Mouse (Mus musculus) cerebellum, postnatal 14 days (tissue): Measurements from ENCODE around the gene Ednrb.

Experiments used
- DNase-seq, 2 experiments: peaks; one replicate each; pipeline ENCODE4 v3.0.0; 2021; ENCODE audit warnings: mixed read lengths in 2 of 2

Gene Ednrb

DNA sequence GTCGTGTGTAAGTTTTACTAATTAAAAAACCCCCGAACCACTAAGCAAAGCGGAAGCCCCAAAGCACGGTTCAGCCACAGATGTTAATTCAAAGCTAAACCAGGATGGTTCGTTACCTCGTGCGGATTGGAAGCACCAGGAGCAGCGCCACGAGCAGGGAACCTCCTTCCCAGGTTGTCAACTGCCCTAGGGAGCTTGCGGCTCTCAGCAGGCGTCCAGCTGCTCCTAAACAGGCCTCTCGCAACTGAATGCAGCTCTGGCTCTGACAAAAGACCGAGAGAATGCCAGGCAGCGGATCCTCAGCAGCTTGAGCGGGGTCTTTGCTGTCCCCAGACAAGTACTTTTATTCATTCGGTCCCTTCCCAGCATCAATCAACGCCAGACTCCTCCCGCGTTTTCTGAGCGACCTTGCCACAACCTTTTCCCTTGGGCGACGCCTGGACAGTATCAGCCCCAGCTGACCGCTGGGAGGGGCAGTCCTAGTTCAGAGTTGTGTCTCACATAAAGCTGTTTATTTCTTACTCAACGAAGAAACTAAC is at the start of gene Ednrb:
Gene Ednrb (minus strand): TSS at position 392 of the 539 bp plus-strand sequence.
- peak; percentile 9 to 17 for DNase-seq

DNA sequence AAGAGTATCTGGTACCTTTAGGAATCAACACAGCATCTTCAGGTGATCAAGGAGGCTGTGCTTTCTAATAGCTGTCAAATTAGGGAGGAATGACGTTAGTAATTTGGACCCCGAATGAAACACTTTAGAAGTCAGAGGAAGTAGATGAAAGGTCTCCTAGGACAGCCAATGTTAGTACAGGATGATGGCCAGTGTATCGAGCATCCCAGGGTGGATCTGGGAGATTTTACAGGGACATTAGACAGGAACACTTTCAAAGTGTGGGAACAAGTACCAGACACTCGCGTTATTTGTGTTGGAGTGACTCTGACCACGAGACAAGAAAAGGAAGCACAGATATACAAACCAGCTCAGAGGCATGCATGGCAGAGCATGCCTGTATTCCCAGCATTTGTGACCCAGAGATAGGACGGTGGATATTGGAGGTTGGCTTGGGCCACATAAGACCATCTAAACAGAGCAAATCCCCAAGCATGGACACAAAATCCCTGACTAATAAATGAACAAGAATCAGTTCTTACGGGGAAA is 48.3 kb upstream of the Ednrb start:
- no peak for DNase-seq

DNA sequence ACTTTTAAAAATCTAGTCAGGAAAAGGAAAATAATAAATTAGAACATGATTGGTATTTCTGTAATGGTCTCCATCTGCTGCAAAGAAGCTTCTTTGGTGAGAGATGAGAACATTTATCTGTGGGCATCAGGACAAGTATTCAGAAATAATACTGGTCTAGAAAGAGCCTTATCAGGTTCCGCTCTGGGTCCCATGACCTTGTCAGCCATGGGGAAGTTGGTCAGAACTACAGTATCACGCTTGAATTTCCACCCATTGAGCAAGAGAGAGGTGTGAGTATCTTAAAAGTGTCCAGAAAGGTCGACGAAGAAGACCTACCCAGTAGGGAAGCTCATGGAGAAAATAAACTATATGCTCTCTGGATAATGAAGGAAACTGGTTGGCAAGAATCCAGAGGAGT is 46.6 kb upstream of the Ednrb start:
- DNase-seq: no peak

DNA sequence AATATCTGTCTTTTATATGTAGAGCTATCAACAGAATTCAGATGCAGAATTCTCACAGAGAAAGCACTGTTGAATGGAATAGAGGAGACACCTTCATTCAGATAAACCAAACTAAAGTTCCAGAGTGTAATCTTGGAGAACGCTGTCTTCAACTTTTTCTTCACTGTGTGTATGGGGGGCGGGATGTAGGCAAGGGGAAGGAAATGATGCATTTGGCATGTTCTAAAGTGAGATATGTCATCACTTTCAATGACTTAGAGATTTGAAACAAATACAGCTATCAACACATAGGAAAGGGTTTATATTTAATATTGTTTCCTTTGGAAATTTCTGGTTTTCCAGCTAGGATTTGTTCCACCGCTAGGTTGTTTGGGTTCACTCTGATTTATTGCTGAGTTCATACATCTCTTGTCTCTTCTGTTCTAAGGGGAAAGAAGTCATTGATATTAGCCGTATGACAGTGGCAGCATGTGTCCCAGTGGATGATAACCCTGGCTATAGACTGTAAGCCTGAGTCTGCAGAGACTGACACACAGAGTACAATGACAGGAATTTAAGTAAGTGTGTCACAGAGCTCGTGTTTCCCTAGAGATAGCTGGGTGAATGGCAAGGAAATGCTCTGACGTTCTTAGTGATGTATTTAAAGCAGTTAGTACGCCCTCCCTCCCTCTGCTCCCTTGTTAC is 40.8 kb upstream of the Ednrb start:
- DNase-seq: no peak

DNA sequence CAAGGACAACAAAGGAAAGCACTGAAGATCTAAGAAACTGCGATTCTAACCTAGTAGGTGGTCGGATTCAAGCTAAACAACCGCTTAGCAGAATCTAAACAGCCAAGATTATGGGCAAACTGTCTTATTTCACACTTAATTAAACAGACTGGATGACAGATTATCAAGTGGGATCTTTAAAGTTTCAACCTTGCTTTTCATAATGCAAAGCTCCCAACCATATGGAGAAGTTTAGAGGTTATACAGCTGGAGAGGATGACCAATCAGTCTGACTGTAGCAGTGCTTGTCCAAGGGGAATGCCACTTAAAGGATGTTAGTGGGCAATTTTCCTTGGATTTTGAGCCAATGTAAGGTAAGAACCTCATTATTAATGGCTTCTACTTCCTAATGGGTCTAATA is 38.7 kb upstream of the Ednrb start:
- DNase-seq: no peak

DNA sequence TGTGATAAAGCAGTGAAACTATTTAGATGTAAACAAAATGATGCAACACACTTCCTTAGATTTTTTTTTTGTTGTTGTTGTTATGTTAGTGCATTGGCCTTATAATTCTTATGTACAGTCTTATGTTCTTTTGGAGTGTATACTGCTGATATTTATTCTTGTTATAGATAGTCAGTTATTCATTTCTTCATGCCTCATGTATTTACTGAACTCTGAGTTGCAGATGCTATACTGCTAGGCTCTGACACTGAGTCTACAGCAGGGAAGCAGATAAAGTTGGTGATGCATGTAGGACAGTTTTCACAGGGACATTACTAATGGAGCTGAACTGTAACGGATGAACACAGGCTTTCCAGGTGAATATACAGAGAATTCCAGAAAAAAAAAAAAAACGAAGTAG is 32.9 kb upstream of the Ednrb start:
- no peak for DNase-seq

DNA sequence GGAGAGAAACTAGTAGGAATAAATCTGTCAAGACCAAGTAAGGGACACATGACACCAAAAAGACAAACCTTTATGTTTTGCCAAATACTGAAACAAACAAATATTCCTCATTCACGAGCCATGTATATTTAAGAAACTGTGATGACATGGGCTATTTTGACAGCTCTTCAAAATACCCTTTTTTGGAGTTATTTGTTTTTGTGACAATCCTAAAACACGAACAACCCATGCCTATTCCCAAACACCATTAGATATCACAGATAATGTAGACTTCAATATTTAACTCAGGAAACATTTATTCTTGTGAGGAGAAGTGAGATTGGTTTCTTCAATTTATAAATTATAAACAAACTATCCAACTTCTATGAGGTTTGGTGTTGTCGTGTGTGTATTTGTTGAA is 32.4 kb upstream of the Ednrb start:
- no peak for DNase-seq

DNA sequence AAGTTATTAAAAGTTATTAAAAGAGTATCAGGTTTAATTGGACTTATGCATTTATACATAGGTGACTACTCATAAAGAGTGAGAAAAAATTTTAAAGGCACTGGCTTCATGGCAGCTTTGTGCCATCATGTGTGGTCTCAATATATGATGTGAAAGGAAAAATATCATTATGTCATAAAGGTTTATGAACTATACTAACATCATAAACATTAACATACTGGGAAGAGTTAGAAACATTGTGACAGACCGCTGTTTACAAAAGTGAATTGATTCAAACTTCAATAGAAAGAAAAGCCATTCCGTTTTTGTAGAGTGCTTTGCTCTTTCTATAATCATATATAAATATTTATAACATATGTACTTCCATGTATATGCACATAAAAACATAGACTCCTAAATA is 22.4 kb upstream of the Ednrb start:
- DNase-seq: no peak

DNA sequence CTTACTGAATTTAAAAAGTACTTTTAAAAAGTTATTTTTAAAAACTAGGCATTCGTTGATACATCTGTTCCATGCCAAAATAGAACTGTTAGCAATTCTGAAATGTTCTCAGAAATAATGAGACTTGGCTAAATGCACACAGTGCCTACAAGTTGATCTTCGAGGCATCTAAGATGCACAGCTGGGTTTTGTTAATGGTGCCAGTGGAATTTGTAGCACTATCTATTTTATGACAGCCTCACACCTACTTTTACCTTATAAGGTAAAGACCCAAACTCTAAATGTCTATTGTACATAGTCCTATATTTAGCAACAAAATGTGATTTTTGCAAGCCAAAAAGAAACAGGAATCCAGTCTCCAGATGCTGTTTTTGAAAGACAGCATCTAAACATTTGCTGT is 21.0 kb upstream of the Ednrb start:
- DNase-seq: no peak

DNA sequence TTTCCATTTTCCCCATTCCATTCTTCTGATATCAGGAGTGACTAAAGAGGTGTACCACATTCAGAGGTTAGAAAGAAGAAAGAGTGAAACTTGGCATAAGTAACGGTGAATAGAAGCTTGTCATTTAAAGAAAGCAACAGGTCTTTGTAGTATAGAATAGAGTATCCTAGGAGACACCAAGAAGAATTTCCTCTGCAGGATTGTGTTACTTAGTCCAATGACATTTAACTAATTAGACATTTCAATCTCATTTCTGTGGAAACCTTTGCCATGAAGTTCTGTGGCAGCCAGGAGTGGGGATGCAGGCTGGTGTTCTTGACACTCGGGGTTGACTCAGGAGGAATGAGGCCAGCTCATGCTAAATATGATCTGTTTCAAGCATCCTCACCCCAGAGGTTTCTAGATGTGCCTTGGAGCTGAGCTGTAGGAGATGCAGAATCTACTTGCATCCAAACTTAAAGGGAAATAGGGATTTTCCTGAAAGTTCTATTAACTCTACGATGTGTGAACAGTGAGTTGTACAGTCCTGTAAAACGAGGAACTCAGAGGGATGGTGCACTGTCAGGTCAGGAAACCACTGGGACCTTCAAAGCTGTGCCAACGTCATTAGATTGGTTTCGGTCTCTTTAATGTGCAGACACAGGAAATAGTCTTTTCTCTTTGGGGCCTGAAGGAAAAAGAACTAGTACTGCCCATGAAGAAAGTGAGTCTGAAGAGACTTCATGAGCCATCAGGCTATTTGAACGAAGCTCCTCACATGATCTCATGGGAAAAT is 6.1 kb upstream of the Ednrb start:
- no peak for DNase-seq

DNA sequence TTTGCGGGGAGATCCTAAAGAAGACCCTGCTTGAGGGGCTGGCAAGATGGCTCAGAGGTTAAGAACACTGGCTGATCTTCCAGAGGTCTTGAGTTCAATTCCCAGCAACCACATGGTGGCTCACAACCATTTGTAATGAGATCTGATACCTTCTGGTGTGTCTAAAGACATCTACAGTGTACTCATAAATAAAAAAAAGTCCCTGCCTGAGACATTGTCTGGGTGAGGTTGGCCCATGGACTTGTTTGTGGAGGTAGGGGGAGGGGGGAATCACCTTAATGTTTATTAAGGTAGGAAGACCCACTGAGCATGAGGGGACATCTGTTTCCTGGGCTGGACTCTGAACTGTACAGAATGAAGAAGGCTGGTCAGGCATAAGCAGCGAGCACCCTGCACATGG is 1.5 kb upstream of the Ednrb start:
- DNase-seq: no peak

DNA sequence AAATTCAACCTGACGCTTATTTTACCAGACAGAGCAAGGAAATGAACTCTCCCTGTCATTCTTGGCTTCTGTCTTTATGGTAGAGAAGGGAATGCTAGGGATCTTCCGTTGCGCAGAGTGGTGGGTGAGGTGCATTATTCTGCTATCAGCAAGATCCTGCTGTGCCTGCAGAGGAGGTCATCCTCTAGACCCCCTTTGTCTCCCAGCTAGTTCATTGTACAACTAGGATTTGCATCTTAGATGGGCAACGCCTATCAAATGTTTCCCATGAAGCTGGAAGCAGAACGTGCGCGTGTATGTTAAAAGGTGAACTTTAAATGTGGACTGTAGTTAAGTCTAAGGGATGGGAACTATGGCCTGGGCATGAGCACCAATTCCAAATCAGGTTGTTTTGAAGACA is 742 bp upstream of the Ednrb start:
- DNase-seq: no peak

DNA sequence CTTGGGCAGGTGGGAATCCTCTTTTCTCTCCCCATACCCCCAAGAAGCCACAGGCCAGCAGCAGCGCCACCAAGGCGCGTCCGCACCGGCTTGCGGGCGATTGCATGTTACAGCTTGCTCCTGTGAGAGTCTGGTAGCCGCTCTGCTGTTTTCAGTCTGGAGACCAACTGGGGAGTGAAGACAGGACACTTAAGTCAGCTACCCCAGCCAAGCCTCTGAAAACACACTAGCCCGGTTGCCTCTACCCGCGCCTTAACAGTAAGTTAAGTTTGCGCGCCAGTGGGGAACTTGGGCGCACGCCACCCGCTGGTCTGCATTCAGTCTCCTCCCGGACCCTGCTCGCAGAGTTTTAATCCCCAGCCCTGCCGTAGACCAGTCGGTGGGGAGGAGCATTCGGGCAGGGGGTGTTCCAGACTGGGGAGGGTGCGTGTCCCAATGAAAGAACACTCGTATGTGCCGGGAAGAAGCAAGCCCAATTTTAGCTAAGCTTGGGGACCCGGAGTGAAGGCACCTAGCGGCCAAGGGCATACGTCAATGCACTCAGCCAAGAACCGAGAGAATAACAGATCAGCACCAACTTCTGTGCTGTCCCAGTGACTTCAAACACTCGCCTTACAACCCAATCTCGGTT is 716 bp downstream of the Ednrb start:
- DNase-seq: peak; percentile 27

DNA sequence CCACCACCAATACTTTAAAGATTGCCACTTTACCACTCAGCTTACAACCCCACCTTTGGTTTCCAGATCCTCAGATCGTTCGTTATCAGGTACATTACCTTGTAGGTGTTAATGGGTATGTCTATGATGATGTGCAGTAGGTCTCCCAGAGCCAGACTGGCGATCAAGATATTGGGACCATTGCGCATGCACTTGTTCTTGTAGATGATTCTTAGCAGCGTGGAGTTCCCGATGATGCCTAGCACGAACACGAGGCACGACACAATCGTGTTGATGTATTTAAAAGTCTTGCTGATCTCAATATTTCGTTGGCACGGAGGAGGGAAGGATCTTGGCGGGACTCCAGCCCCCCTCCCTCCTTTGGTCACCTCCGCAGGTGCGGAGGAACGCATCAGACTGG is 1.3 kb downstream of the Ednrb start:
- peak in 1 of 2 experiments; percentile 26 for DNase-seq

DNA sequence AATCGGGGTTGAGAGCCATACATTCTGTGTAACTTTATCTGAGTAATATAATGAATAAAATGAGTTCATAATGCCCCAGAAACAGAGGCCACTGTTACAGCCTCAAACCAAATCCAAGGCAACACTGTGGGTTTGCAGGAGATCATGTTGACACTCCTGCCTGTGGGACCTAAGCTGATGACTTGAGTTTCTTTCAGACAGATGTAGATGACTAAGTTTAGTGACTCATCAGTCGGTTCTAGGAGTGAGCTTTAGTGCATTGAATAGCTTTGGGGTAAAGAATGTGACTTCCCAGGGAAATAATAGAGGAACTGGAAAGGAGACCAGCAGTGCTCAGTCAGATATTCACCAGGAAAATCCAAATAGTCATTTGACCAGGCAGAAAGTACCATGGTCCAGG is 3.8 kb downstream of the Ednrb start:
- no peak for DNase-seq

DNA sequence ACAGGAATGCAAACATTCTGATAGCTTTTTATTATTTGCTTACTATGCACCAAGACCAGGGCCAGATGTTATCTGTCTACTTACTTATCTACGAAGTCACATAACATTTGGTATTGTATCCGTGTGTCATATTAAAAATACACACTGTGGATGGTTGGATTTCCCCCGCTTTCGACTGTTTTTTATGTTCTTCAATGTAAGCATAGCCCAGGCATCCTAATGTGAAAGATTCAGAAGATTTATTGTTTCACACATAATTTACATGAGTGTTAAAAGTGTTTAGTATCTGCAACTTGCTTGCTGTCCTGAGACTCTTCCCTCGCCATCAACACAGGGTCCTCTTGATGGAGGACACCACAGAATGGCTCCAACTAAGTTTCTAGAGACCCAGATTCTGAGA is 5.3 kb downstream of the Ednrb start:
- DNase-seq: no peak

DNA sequence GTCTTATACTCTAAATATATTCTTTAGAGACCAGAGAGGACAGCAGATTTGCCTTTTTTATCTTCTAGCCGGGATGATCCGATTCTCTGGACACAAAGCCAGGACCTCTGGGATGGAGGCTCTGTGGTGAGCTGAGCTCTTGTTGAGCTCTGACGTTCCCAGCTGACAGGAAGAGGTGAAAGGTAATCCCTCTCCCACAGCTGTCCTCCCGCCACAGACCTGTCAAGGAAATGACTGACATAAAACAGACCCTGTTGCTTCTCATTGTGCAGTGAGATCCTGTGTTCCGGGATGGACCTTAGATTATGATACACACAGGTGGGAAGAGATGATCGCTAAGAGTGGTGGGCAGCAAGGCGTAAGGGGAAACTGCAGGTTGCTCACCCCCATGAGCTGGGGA is 9.6 kb downstream of the Ednrb start:
- DNase-seq: no peak

DNA sequence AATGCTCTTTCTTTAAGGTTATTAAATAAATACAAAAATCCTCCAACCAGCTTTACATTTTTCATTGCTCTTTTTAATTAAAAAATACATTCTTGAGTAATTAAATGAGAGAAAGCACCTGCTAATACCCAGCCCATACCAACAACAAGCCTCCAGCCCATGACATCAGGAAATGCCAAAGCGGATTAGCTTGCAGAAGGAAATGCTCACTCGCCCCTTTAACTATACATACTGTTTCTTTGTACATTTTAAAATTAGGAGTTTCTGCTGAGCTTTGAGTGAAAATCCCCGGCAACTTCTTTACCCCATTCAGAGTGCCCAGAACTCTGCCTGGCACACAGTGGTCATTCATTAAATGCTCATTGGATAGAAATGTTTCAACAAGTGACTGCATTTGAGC is 10.1 kb downstream of the Ednrb start:
- no peak for DNase-seq

DNA sequence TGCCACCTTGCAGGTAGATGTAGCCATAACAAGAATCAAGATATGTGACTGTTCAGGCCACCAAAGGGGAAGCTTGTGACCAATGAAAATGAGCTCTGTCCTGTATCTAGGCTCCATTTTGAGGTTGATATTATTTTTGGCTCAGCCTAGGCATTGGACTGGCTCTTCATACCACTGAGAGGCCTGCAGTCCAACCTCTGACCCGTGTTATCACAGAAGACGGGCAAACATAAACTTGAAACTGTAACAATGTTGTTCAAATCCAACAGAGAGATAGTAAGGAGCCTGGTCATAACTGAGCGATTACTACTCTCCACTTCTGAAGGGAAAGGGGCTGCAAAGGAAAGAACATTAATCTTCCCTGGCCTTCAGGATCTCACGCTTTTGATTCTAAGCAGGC is 11.7 kb downstream of the Ednrb start:
- DNase-seq: no peak

DNA sequence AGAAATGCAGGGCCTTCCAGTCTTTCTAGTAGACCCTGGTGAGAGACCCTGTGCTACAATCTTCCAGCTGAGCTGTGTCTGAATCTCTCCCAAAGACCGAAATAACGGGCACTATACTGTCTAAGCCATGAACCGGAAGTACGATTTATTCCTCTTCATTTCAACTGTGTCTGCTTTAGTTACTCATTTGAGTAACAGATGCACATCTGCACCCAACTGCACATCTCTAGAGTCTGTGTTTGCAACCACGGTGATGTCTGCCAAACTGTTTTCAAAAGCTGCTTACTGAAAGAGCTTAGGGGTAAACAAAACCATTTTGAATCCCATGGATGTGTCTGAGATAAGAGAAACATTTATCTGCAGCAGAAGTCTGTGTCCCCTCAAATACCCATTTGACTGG is 13.2 kb downstream of the Ednrb start:
- no peak for DNase-seq

DNA sequence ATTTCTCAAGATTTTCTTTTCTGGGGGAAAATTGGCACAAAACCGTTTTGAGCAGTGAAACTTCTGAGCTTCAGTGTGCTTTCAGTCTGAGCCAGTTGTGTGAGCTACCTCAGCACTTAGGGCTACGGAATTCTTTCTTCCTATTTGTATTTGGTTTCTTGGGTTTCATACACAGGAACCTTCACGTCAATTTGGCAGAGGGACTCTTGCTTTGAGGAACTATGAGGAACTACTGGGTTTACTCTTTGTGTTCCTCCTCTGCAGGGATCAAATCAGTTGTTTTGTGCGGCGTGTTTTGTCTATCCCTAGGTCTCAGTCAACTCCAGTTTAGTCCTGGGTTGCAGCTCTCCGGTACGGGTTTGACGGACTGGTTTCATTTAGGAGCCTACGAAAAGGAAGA is 17.9 kb downstream of the Ednrb start:
- no peak for DNase-seq

DNA sequence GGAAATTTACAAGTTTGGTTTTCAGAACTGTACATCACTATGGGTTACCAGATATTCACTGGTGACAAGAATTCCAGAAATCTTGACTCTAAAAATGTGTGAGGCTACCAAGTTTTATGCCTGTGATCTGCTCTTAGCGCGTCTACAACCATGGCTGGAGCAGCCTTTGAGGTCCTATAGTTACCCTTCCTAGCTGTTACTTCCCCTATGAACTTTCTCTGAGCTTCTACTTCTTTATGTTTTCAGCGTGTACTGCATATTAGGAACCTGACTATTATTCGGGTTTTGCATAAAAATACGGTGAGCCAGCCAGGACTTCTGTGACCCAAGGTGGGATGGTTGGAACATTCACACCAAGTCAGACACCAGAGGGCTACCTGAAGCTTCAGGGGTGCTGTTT is 18.3 kb downstream of the Ednrb start:
- DNase-seq: no peak

DNA sequence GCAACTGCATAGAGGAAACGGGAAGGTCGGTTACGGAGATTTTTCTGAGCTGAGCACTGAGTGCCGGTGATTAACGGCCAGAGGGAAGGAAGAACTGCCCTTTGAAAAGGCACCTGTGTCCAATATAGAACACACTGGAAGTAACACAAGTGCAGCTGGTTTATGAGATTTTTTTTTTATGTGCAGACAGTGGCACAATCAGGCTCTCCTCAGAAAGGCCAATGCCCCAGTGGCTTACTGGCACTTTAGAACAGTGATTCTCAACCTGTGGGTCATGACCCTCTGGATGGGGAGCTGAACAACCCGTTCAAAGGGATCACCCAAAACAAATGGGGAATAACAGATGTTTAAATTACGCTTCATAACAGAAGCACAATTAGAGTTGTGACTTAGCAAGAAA is 20.7 kb downstream of the Ednrb start:
- DNase-seq: no peak

DNA sequence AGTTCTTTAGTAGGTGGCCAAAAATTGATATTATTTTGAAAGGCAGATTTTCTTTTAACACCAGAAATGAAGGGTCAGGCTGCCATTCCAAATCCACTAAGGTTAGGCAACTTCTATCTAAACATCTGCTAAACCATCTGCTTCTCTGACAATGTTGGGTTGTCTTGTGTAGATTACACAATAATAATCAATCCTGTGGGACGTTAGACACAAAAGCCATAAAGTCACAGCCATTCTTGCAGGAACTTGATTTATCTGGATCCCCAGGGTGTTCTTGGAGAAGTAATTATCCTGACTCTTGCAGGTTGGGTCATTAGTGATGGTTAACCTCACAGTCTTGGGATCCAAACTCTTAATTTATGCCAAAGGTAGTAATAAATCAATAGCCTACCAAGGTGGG is 21.6 kb downstream of the Ednrb start:
- DNase-seq: no peak
